Mouse (Mus musculus) MEL (cell line): ENCODE measurements around the gene Mlana. TPM values are rescaled to one million over a fixed set of nuclear protein-coding genes. Genes with fewer than 3 reads are reported as not detected.

ENCODE experiments used
- DNase-seq: peaks from one replicate; pipeline ENCODE4 v3.0.0; 2011; ENCODE audit warnings: low read depth, low spot score
- H3K27ac ChIP-seq: 2 replicates; pipeline ENCODE4 v1.5.1; 2012; ENCODE audit warnings: low read depth, mild to moderate bottlenecking, control low read depth, low read length, moderate library complexity; ENCODE audit not compliant: control insufficient read depth
- H3K27me3 ChIP-seq, 2 experiments: fragments of 150-350 bp in 1 of 2; sonication (generic) in 1 of 2; 2 replicates each; pipeline ENCODE4 v1.6.1; 2012; ENCODE audit warnings: low read length in 2 of 2, mild to moderate bottlenecking in 2 of 2, improper control_type of control experiment in 1 of 2, moderate library complexity in 1 of 2; ENCODE audit not compliant: insufficient read depth in 2 of 2, control insufficient read depth in 1 of 2
- H3K36me3 ChIP-seq, 2 experiments: 2 replicates each; pipeline ENCODE4 v1.6.1; 2012 to 2014; ENCODE audit warnings: low read length in 2 of 2, improper control_type of control experiment in 1 of 2, inconsistent platforms in 1 of 2, mild to moderate bottlenecking in 1 of 2; ENCODE audit not compliant: insufficient read depth in 2 of 2, control insufficient read depth in 1 of 2
- H3K4me1 ChIP-seq, 2 experiments: fragments of 150-350 bp in 1 of 2; sonication (generic) in 1 of 2; 2 replicates each; pipeline ENCODE4 v1.6.1; 2012; ENCODE audit warnings: low read length in 2 of 2, improper control_type of control experiment in 1 of 2, mild to moderate bottlenecking in 1 of 2; ENCODE audit not compliant: insufficient read depth in 2 of 2, control insufficient read depth in 1 of 2
- H3K4me3 ChIP-seq, 2 experiments: fragments of 150-350 bp in 1 of 2; sonication (generic) in 1 of 2; 2 replicates each; pipeline ENCODE4 v1.5.1; 2012; ENCODE audit warnings: low read depth in 2 of 2, low read length in 2 of 2, mild to moderate bottlenecking in 2 of 2, moderate library complexity in 2 of 2, control low read depth in 1 of 2, improper control_type of control experiment in 1 of 2; ENCODE audit not compliant: control insufficient read depth in 1 of 2, insufficient read depth in 1 of 2
- H3K79me2 ChIP-seq: 2 replicates; pipeline ENCODE4 v1.6.1; 2012; ENCODE audit warnings: mild to moderate bottlenecking, low read length, moderate library complexity; ENCODE audit not compliant: control insufficient read depth, poor library complexity, insufficient read depth
- H3K9ac ChIP-seq: 2 replicates; pipeline ENCODE4 v1.6.1; 2012; ENCODE audit warnings: low read depth, mild to moderate bottlenecking, control low read depth, low read length, moderate library complexity; ENCODE audit not compliant: control insufficient read depth, poor library complexity, severe bottlenecking
- H3K9me3 ChIP-seq: fragments of 150-350 bp; sonication (generic); replicated peaks from 2 replicates; pipeline ENCODE4 v1.6.1; 2012; ENCODE audit warnings: mild to moderate bottlenecking, low read length, improper control_type of control experiment, moderate library complexity; ENCODE audit not compliant: insufficient read depth
- CTCF ChIP-seq, 3 experiments: IDR thresholded peaks in 2 of 3; conservative IDR thresholded peaks in 1 of 3; 2 replicates each; pipeline ENCODE4 v1.5.1; 2011 to 2012; ENCODE audit warnings: low read length in 3 of 3, low read depth in 2 of 3, mild to moderate bottlenecking in 2 of 3, improper control_type of control experiment in 1 of 3, inconsistent platforms in 1 of 3, mixed read lengths in 1 of 3, moderate library complexity in 1 of 3; ENCODE audit not compliant: control insufficient read depth in 1 of 3, insufficient read depth in 1 of 3, poor library complexity in 1 of 3, severe bottlenecking in 1 of 3
- E2F4 ChIP-seq: IDR thresholded peaks from 2 replicates; pipeline ENCODE4 v1.6.1; 2011; ENCODE audit warnings: low read depth, low read length, improper control_type of control experiment, borderline replicate concordance
- ELF1 ChIP-seq: IDR thresholded peaks from 2 replicates; pipeline ENCODE4 v1.6.1; 2014; ENCODE audit warnings: low read depth, mild to moderate bottlenecking, inconsistent platforms, low read length, improper control_type of control experiment, moderate library complexity
- EP300 ChIP-seq, 2 experiments: IDR thresholded peaks; 2 replicates each; pipeline ENCODE4 v1.6.1; 2011; ENCODE audit warnings: improper control_type of control experiment in 2 of 2, low read length in 2 of 2, low read depth in 1 of 2, mild to moderate bottlenecking in 1 of 2
- GABPA ChIP-seq: IDR thresholded peaks from 2 replicates; pipeline ENCODE4 v1.6.1; 2012; ENCODE audit warnings: low read depth, mild to moderate bottlenecking, inconsistent platforms, low read length, improper control_type of control experiment, moderate library complexity
- HCFC1 ChIP-seq: IDR thresholded peaks from 2 replicates; pipeline ENCODE4 v1.6.1; 2012; ENCODE audit warnings: low read depth, mild to moderate bottlenecking, inconsistent platforms, low read length, improper control_type of control experiment, moderate library complexity
- JUND ChIP-seq: IDR thresholded peaks from 2 replicates; pipeline ENCODE4 v1.6.1; 2011; ENCODE audit warnings: low read depth, mild to moderate bottlenecking, improper control_type of control experiment, low read length
- MAX ChIP-seq: IDR thresholded peaks from 2 replicates; pipeline ENCODE4 v1.6.1; 2011; ENCODE audit warnings: low read length, improper control_type of control experiment
- MEF2A ChIP-seq: IDR thresholded peaks from 2 replicates; pipeline ENCODE4 v1.6.1; 2014; ENCODE audit warnings: low read depth, mild to moderate bottlenecking, inconsistent platforms, low read length, improper control_type of control experiment; ENCODE audit not compliant: poor library complexity, insufficient replicate concordance, severe bottlenecking; ENCODE audit errors: extremely low read depth
- MXI1 ChIP-seq: IDR thresholded peaks from 2 replicates; pipeline ENCODE4 v1.6.1; 2011; ENCODE audit warnings: mild to moderate bottlenecking, low read depth, low read length, improper control_type of control experiment
- MYC ChIP-seq: IDR thresholded peaks from 2 replicates; pipeline ENCODE4 v1.6.1; 2011; ENCODE audit warnings: low read depth, mild to moderate bottlenecking, low read length, improper control_type of control experiment, moderate library complexity
- NELFE ChIP-seq: IDR thresholded peaks from 2 replicates; pipeline ENCODE4 v1.6.1; 2011; ENCODE audit warnings: low read depth, low read length, improper control_type of control experiment
- NRF1 ChIP-seq: IDR thresholded peaks from 2 replicates; pipeline ENCODE4 v1.6.1; 2014; ENCODE audit warnings: low read depth, mild to moderate bottlenecking, inconsistent platforms, low read length, improper control_type of control experiment, moderate library complexity; ENCODE audit not compliant: poor library complexity, insufficient read depth, severe bottlenecking
- RCOR1 ChIP-seq: IDR thresholded peaks from 2 replicates; pipeline ENCODE4 v1.6.1; 2012; ENCODE audit warnings: low read depth, mild to moderate bottlenecking, inconsistent platforms, low read length, improper control_type of control experiment
- TCF12 ChIP-seq: IDR thresholded peaks from 2 replicates; pipeline ENCODE4 v1.6.1; 2014; ENCODE audit warnings: low read depth, mild to moderate bottlenecking, inconsistent platforms, low read length, improper control_type of control experiment, moderate library complexity
- UBTF ChIP-seq: IDR thresholded peaks from 2 replicates; pipeline ENCODE4 v1.6.1; 2012; ENCODE audit warnings: low read depth, mild to moderate bottlenecking, inconsistent platforms, low read length, improper control_type of control experiment, moderate library complexity, borderline replicate concordance; ENCODE audit not compliant: insufficient read depth
- USF1 ChIP-seq: IDR thresholded peaks from 2 replicates; pipeline ENCODE4 v1.6.1; 2014; ENCODE audit warnings: low read depth, mild to moderate bottlenecking, inconsistent platforms, low read length, improper control_type of control experiment, moderate library complexity
- ZKSCAN1 ChIP-seq: IDR thresholded peaks from 2 replicates; pipeline ENCODE4 v1.6.1; 2012; ENCODE audit warnings: low read depth, mild to moderate bottlenecking, inconsistent platforms, low read length, improper control_type of control experiment, moderate library complexity
- ZMIZ1 ChIP-seq: IDR thresholded peaks from 2 replicates; pipeline ENCODE4 v1.6.1; 2012; ENCODE audit warnings: low read depth, mild to moderate bottlenecking, inconsistent platforms, low read length, improper control_type of control experiment, moderate library complexity
- ZNF384 ChIP-seq: IDR thresholded peaks from 2 replicates; pipeline ENCODE4 v1.6.1; 2012; ENCODE audit warnings: low read depth, mild to moderate bottlenecking, inconsistent platforms, low read length, improper control_type of control experiment
- polyA plus RNA-seq, 2 experiments: library from polyadenylated mRNA; stranded (reverse) in 1 of 2; unstranded in 1 of 2; fragments of >175 nt in 1 of 2; fragments of >200 nt in 1 of 2; gene quantifications; 2 replicates each; pipeline versions ENCODE4 v1.2.1 to v1.2.4; 2012; ENCODE audit warnings: low replicate concordance in 2 of 2, low read depth in 1 of 2; ENCODE audit not compliant: insufficient read length in 2 of 2, insufficient read depth in 1 of 2, missing spikeins in 1 of 2
- total RNA-seq: library from RNA; depleted of rRNA; stranded (reverse); fragments of 300-350 nt; gene quantifications from 2 replicates; pipeline ENCODE4 v1.2.3, GENCODE M21; 2012; rRNA removed

The Mlana gene
- total RNA-seq (0.27 and 0.69 TPM in 2 replicates), polyA plus RNA-seq (under 1 TPM in 1 of 2 experiments, not detected in 1; 0.78 TPM)

DNA sequence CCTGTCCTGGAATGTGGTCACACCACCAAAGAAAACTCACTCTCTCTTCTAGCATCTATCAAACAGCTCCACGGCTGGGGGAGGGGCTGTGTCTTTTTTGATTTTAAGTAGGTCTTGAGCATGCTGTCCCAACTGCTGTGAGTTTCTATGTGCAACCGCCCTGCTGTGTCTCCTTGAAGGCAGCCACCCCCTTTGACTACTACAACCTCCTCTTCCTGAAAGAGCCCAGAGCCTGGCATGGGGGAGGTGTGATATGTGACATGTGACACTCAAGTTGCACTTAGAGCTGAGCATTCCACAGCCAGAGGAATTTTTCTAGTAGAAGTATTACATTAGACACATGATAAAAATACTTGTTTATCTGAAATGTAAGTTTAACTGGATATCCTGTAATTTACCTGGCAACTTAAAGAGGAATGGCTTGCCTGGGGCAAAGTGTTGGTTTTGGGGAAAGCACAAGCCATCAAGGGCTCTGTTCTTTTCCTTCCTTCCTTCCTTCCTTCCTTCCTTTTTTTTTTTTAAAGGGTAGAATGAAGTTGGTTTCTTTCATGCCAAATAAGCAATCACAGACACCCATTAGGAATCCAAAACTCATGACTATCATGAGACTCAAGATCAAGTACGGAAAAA, at the start of gene Mlana:
Gene Mlana, plus strand, starts transcription at position 580 of the 630 bp plus-strand sequence.
- Histone ChIP-seq H3K27me3 (no peaks in the 10 kb centered on the region), H3K4me3 (no peak within 1 kb of the TSS)

GRCm38 (mm10) chr19:29648550-29648914, 49.1 kb upstream of the Mlana start:
- peaks cover 20% of the 10 kb centered on the region for H3K79me2 ChIP-seq
- H3K27ac ChIP-seq: peak overlapping the region; percentile 7; the same call in 1 of the 2 replicates
- no peaks in the 10 kb centered on the region for H3K27me3 ChIP-seq
- no peaks in the 10 kb centered on the region for H3K9me3 ChIP-seq
- no peak for TF ChIP-seq MEF2A
- TF ChIP-seq TCF12: no peak
- TF ChIP-seq GABPA: peak; percentile 12; the same call in 1 of the 2 replicates
- TF ChIP-seq ZNF384: peak; percentile 74
- no peak for TF ChIP-seq ELF1
- TF ChIP-seq NRF1: no peak; the same call in 1 of the 2 replicates
- no peak for TF ChIP-seq RCOR1
- TF ChIP-seq EP300 (IDR thresholded peaks at IDR 0.05; ENCODE audit: low read depth in 1 of 2, low read length in 2 of 2): peak in 1 of 2 experiments; percentile 64; a peak in 2 of 4 replicates
- 0 out of 2 replicates have a peak, but pooled peaks have one; percentile 18 for TF ChIP-seq ZKSCAN1
- TF ChIP-seq UBTF: no peak
- 0 out of 2 replicates have a peak, but pooled peaks have one; percentile 71 for TF ChIP-seq JUND
- TF ChIP-seq MYC: peak; percentile 14; the same call in 1 of the 2 replicates
- H3K9ac ChIP-seq: peak overlapping the region; percentile 52
- peak overlapping the region; percentile 27 to 69 for H3K4me3 ChIP-seq
- no peak for DNase-seq
- H3K4me1 ChIP-seq: peaks cover 15 to 23% of the 10 kb centered on the region in 2 experiments
- peaks cover 23 to 33% of the 10 kb centered on the region in 2 experiments for H3K36me3 ChIP-seq

More for the DNA sequence above, at the start of gene Mlana:
- DNase-seq: peak; percentile 71
- peak within 1 kb of the TSS; percentile 19 for H3K27ac ChIP-seq
- H3K36me3 ChIP-seq: peaks cover 0 to 10% of the 10 kb centered on the region in 2 experiments; a peak in 2 of 4 replicates
- peaks cover 0 to 4% of the 10 kb centered on the region in 2 experiments; a peak in 2 of 4 replicates for H3K4me1 ChIP-seq
- H3K9me3 ChIP-seq: no peaks in the 10 kb centered on the region
- H3K9ac ChIP-seq: no peak within 1 kb of the TSS
- H3K79me2 ChIP-seq: no peaks in the 10 kb centered on the region
- TF ChIP-seq ZNF384 (0 out of 2 replicates have a peak, but pooled peaks have one; percentile 23), MXI1 (peak; percentile 39; the same call in 1 of the 2 replicates), RCOR1 (0 out of 2 replicates have a peak, but pooled peaks have one; percentile 4), NELFE (0 out of 2 replicates have a peak, but pooled peaks have one; percentile 19), E2F4 (no peak), ZMIZ1 (no peak), CTCF (IDR thresholded peaks at IDR 0.05 in 2 of 3, conservative IDR thresholded peaks at IDR 0.05 in 1 of 3; ENCODE audit: control insufficient read depth in 1 of 3, insufficient read depth in 1 of 3, low read depth in 2 of 3, low read length in 3 of 3, poor library complexity in 1 of 3, severe bottlenecking in 1 of 3) (no peak), MAX (0 out of 2 replicates have a peak, but pooled peaks have one; percentile 30), HCFC1 (no peak), USF1 (peak; percentile 66; the same call in 1 of the 2 replicates)
- TF ChIP-seq, all 39 proteins: peak for 6
